Mouse (Mus musculus): ENCODE results near the gene Asap2.

DNA sequence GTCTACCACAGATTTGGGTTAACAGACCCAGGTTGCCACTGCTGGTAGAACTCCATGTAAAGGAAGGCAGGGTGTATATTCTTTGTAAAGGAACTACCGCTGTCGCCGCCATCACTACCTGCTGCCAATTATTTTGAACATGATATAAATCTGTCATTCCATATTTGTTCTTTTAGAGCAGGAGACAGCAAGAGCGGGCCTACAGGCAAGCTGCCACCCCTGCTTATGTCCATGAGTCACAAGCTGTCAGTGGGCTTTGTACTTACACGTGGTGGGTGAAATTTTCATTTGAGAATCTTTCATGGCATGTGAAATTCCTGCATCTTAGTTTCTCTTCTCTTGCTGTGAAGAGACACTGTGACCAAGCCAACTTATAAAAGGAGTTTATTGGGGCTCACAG is 273.0 kb downstream of the Asap2 start:
- TF ChIP-seq CTCF (IDR thresholded peaks at IDR 0.05; ENCODE audit: low read depth, low read length) (no peak), EP300 (IDR thresholded peaks at IDR 0.05; ENCODE audit: insufficient read depth, low read depth, low read length) (no peak)

All from ES-Bruce4 (cell line).